In genomic region chr15:90082175-90082951, GRCm38 (mm10) we compare ENCODE assay signal across 14 mouse cellular contexts.
DNase-seq lines count a peak whose midpoint lies in the region; ATAC-seq and TF ChIP-seq lines count a peak whose summit lies in the region.
"Had no signal": no experiment of that assay in that cellular context is flagged by ENCODE, and none has a peak within 500 bp of the region (broad histone marks: within the 10 kb centered on the region; RNA-seq: fewer than 3 reads in every experiment).

No protein-coding gene starts in this region.

- ATAC-seq in hindbrain, embryonic 11.5 days (ENCODE audit: low FRiP score) = no peak
- no peak for ATAC-seq in hindbrain, embryonic 16.5 days
- 0 out of 2 replicates have a peak, but pooled peaks have one; percentile 20 for ATAC-seq in midbrain, embryonic 13.5 days
- ATAC-seq in midbrain, postnatal 0 days (ENCODE audit: low FRiP score) = no peak
- peak; percentile 72 for ATAC-seq in neural tube, embryonic 14.5 days (ENCODE audit: low read depth)
- no peak for ATAC-seq in monocyte, adult 5-6 weeks (replicated peaks; ENCODE audit: insufficient number of reproducible peaks, low FRiP score, low TSS enrichment, poor library complexity, severe bottlenecking)
- ATAC-seq: midbrain, embryonic 15.5 days had no signal

- H3K9ac ChIP-seq in hindbrain, embryonic 11.5 days (ENCODE audit: low read depth, low read length) = no peak overlapping the region
- no peak overlapping the region for H3K9ac ChIP-seq in hindbrain, embryonic 16.5 days (ENCODE audit: low read depth, low read length)
- no peak overlapping the region for H3K9ac ChIP-seq in midbrain, embryonic 13.5 days (replicated peaks)
- H3K9ac ChIP-seq in midbrain, postnatal 0 days (replicated peaks; ENCODE audit: low read length, poor library complexity, severe bottlenecking) = no peak overlapping the region
- H3K9ac ChIP-seq in neural tube, embryonic 14.5 days (replicated peaks; ENCODE audit: low read depth, low read length) = no peak overlapping the region
- H3K9ac ChIP-seq: embryonic facial prominence, embryonic 13.5 days; liver, embryonic 14.5 days; midbrain, embryonic 15.5 days had no signal

- no peak overlapping the region for H3K4me3 ChIP-seq in hindbrain, embryonic 11.5 days (ENCODE audit: low read depth, low read length)
- no peak overlapping the region for H3K4me3 ChIP-seq in hindbrain, embryonic 16.5 days (ENCODE audit: low read length)
- no peak overlapping the region for H3K4me3 ChIP-seq in midbrain, embryonic 13.5 days (replicated peaks)
- no peak overlapping the region for H3K4me3 ChIP-seq in midbrain, postnatal 0 days (ENCODE audit: low read depth, low read length)
- no peak overlapping the region for H3K4me3 ChIP-seq in embryonic facial prominence, embryonic 10.5 days
- H3K4me3 ChIP-seq in neural tube, embryonic 14.5 days (ENCODE audit: low read depth, low read length) = no peak overlapping the region
- H3K4me3 ChIP-seq: embryonic facial prominence, embryonic 13.5 days; midbrain, embryonic 15.5 days had no signal

- DNase-seq in hindbrain, embryonic 11.5 days (ENCODE audit: low spot score) = peak; percentile 2
- no peak for DNase-seq in midbrain, postnatal 0 days (ENCODE audit: low spot score)
- peak; percentile 39 for DNase-seq in embryonic facial prominence, embryonic 10.5 days (ENCODE audit: low spot score)
- DNase-seq in testis, postnatal 10 days (ENCODE audit: low spot score) = no peak
- DNase-seq: adrenal gland, postnatal 14 days; cerebellum, adult 11 months; kidney, postnatal 36 days had no signal

- no peak for TF ChIP-seq CTCF in midbrain, postnatal 0 days (IDR thresholded peaks at IDR 0.05)

- 72% methylated on average over 9 of the region's 9 CpGs for WGBS in hindbrain, embryonic 11.5 days
- WGBS in hindbrain, embryonic 16.5 days = 65% methylated on average over 9 of the region's 9 CpGs
- WGBS in midbrain, embryonic 13.5 days = 85% methylated on average over 9 of the region's 9 CpGs
- 71% methylated on average over 9 of the region's 9 CpGs for WGBS in midbrain, postnatal 0 days
- WGBS in embryonic facial prominence, embryonic 10.5 days = 49% methylated on average over 9 of the region's 9 CpGs
- 64% methylated on average over 9 of the region's 9 CpGs for WGBS in neural tube, embryonic 14.5 days

- no peak overlapping the region for H3K27ac ChIP-seq in hindbrain, embryonic 11.5 days (ENCODE audit: low read depth, low read length)
- H3K27ac ChIP-seq in hindbrain, embryonic 16.5 days (ENCODE audit: low read depth, low read length) = no peak overlapping the region
- H3K27ac ChIP-seq in midbrain, embryonic 13.5 days = no peak overlapping the region
- no peak overlapping the region for H3K27ac ChIP-seq in midbrain, postnatal 0 days (ENCODE audit: low read depth, low read length)
- H3K27ac ChIP-seq in embryonic facial prominence, embryonic 10.5 days (replicated peaks) = no peak overlapping the region
- no peak overlapping the region for H3K27ac ChIP-seq in neural tube, embryonic 14.5 days (ENCODE audit: low read depth, low read length)
- H3K27ac ChIP-seq: embryonic facial prominence, embryonic 13.5 days; liver, embryonic 14.5 days; midbrain, embryonic 15.5 days had no signal

- no peak overlapping the region for H3K4me2 ChIP-seq in hindbrain, embryonic 11.5 days (replicated peaks; ENCODE audit: low read depth, low read length)
- H3K4me2 ChIP-seq in hindbrain, embryonic 16.5 days (ENCODE audit: low read length) = no peak overlapping the region
- H3K4me2 ChIP-seq in midbrain, embryonic 13.5 days (replicated peaks) = no peak overlapping the region
- H3K4me2 ChIP-seq in midbrain, postnatal 0 days (ENCODE audit: low read depth, low read length, poor library complexity, severe bottlenecking) = no peak overlapping the region
- no peak overlapping the region for H3K4me2 ChIP-seq in neural tube, embryonic 14.5 days (ENCODE audit: low read depth, low read length)
- H3K4me2 ChIP-seq: embryonic facial prominence, embryonic 13.5 days; midbrain, embryonic 15.5 days had no signal

- H3K9me3 ChIP-seq in hindbrain, embryonic 11.5 days (ENCODE audit: control insufficient read depth, low read length) = no peaks in the 10 kb centered on the region
- H3K9me3 ChIP-seq in hindbrain, embryonic 16.5 days (ENCODE audit: control insufficient read depth, low read length) = no peaks in the 10 kb centered on the region
- no peaks in the 10 kb centered on the region for H3K9me3 ChIP-seq in midbrain, embryonic 13.5 days
- H3K9me3 ChIP-seq in midbrain, postnatal 0 days (ENCODE audit: low read length) = no peaks in the 10 kb centered on the region
- no peaks in the 10 kb centered on the region for H3K9me3 ChIP-seq in embryonic facial prominence, embryonic 10.5 days
- H3K9me3 ChIP-seq in neural tube, embryonic 14.5 days (ENCODE audit: control insufficient read depth, low read length) = no peaks in the 10 kb centered on the region
- H3K9me3 ChIP-seq: embryonic facial prominence, embryonic 13.5 days; midbrain, embryonic 15.5 days had no signal

- no peaks in the 10 kb centered on the region for H3K27me3 ChIP-seq in hindbrain, embryonic 11.5 days (ENCODE audit: control insufficient read depth, insufficient read depth, low read length)
- no peaks in the 10 kb centered on the region for H3K27me3 ChIP-seq in hindbrain, embryonic 16.5 days (replicated peaks; ENCODE audit: control insufficient read depth, insufficient read depth, low read length)
- no peaks in the 10 kb centered on the region for H3K27me3 ChIP-seq in midbrain, embryonic 13.5 days
- no peaks in the 10 kb centered on the region for H3K27me3 ChIP-seq in midbrain, postnatal 0 days (ENCODE audit: insufficient read depth, low read length)
- H3K27me3 ChIP-seq in embryonic facial prominence, embryonic 10.5 days (replicated peaks; ENCODE audit: low read depth, poor library complexity, severe bottlenecking) = no peaks in the 10 kb centered on the region
- no peaks in the 10 kb centered on the region for H3K27me3 ChIP-seq in neural tube, embryonic 14.5 days (ENCODE audit: control insufficient read depth, insufficient read depth, low read length)
- H3K27me3 ChIP-seq: embryonic facial prominence, embryonic 13.5 days; midbrain, embryonic 15.5 days had no signal

- H3K36me3 ChIP-seq in hindbrain, embryonic 11.5 days (ENCODE audit: control insufficient read depth, insufficient read depth, low read length) = no peaks in the 10 kb centered on the region
- no peaks in the 10 kb centered on the region for H3K36me3 ChIP-seq in hindbrain, embryonic 16.5 days (ENCODE audit: control insufficient read depth, insufficient read depth, low read length)
- no peaks in the 10 kb centered on the region for H3K36me3 ChIP-seq in midbrain, embryonic 13.5 days
- H3K36me3 ChIP-seq in midbrain, postnatal 0 days (ENCODE audit: insufficient read depth, low read length) = no peaks in the 10 kb centered on the region
- no peaks in the 10 kb centered on the region for H3K36me3 ChIP-seq in embryonic facial prominence, embryonic 10.5 days (replicated peaks)
- H3K36me3 ChIP-seq in neural tube, embryonic 14.5 days (ENCODE audit: control insufficient read depth, insufficient read depth, low read length) = no peaks in the 10 kb centered on the region
- H3K36me3 ChIP-seq: embryonic facial prominence, embryonic 13.5 days; midbrain, embryonic 15.5 days had no signal

- no peaks in the 10 kb centered on the region for H3K4me1 ChIP-seq in hindbrain, embryonic 11.5 days (replicated peaks; ENCODE audit: control insufficient read depth, insufficient read depth, low read length)
- H3K4me1 ChIP-seq in hindbrain, embryonic 16.5 days (ENCODE audit: control insufficient read depth, insufficient read depth, low read depth, low read length) = no peaks in the 10 kb centered on the region
- H3K4me1 ChIP-seq in midbrain, embryonic 13.5 days (replicated peaks) = no peaks in the 10 kb centered on the region
- no peaks in the 10 kb centered on the region for H3K4me1 ChIP-seq in midbrain, postnatal 0 days (ENCODE audit: insufficient read depth, low read length)
- peaks cover 19% of the 10 kb centered on the region for H3K4me1 ChIP-seq in embryonic facial prominence, embryonic 10.5 days
- H3K4me1 ChIP-seq in neural tube, embryonic 14.5 days (ENCODE audit: control insufficient read depth, insufficient read depth, low read length) = no peaks in the 10 kb centered on the region; the same call in 1 of the 2 replicates
- H3K4me1 ChIP-seq: midbrain, embryonic 15.5 days had no signal

Comparison
In these comparisons a context has a peak if more than half of its experiments do, and no peak if none do; other contexts are left out.
1. ATAC-seq: peak in midbrain, embryonic 13.5 days (single experiment) and neural tube, embryonic 14.5 days (single experiment); none in hindbrain, embryonic 11.5 days (single experiment), hindbrain, embryonic 16.5 days (single experiment), midbrain, postnatal 0 days (single experiment) and monocyte, adult 5-6 weeks (single experiment).
2. DNase-seq: peak in hindbrain, embryonic 11.5 days (single experiment) and embryonic facial prominence, embryonic 10.5 days (single experiment); none in midbrain, postnatal 0 days (single experiment) and testis, postnatal 10 days (single experiment).